Mouse (Mus musculus) embryo, embryonic 11.5 days (tissue): ENCODE data around the gene Gm9780.
"Not testable (repeated sequence)": the region's sequence is repeated elsewhere in the genome, so short reads cannot be mapped to it uniquely, and the experiment has no call there.

Experiments
- DNase-seq: peaks from one replicate; pipeline ENCODE4 v3.0.0-alpha.2; 2012; ENCODE audit warnings: low read depth, low spot score

Gm9780 gene

GRCm38 (mm10) chr14:26042611-26043010, at the start of gene Gm9780:
TSS of gene Gm9780 (minus strand) at chr14:26042711.
- DNase-seq: not testable (repeated sequence)

GRCm38 (mm10) chr14:26081997-26082396, 39.5 kb upstream of the Gm9780 start, which contains the start of gene Cphx3:
TSS of gene Cphx3 (plus strand) at chr14:26082297.
- DNase-seq: not testable (repeated sequence)

- DNase-seq: not testable (repeated sequence)
These were observed 38.7 kb upstream of the Gm9780 start, which contains the start of gene Cphx2 for GRCm38 (mm10) chr14:26081216-26081615. TSS of gene Cphx2 (plus strand) at chr14:26081516.

- not testable (repeated sequence) for DNase-seq
These were observed 34.3 kb upstream of the Gm9780 start for GRCm38 (mm10) chr14:26076620-26077390.

- not testable (repeated sequence) for DNase-seq
These were observed 24.8 kb upstream of the Gm9780 start, which contains the start of gene Tmem254c for GRCm38 (mm10) chr14:26067325-26067633. TSS of gene Tmem254c (minus strand) at chr14:26067355.

GRCm38 (mm10) chr14:26066574-26067324, 24.2 kb upstream of the Gm9780 start:
- not testable (repeated sequence) for DNase-seq

- DNase-seq: not testable (repeated sequence)
These were observed 16.9 kb upstream of the Gm9780 start for GRCm38 (mm10) chr14:26059362-26059761.

GRCm38 (mm10) chr14:26058184-26058583, 15.7 kb upstream of the Gm9780 start:
- not testable (repeated sequence) for DNase-seq

GRCm38 (mm10) chr14:26048767-26049166, 6.3 kb upstream of the Gm9780 start:
- not testable (repeated sequence) for DNase-seq

GRCm38 (mm10) chr14:26047026-26047425, 4.5 kb upstream of the Gm9780 start:
- DNase-seq: not testable (repeated sequence)

GRCm38 (mm10) chr14:26045007-26045406, 2.5 kb upstream of the Gm9780 start:
- DNase-seq: not testable (repeated sequence)

- DNase-seq: not testable (repeated sequence)
These were observed 7.1 kb downstream of the Gm9780 start for GRCm38 (mm10) chr14:26035439-26035838.

- not testable (repeated sequence) for DNase-seq
These were observed 8.1 kb downstream of the Gm9780 start for GRCm38 (mm10) chr14:26034364-26034763.

- not testable (repeated sequence) for DNase-seq
These were observed 16.9 kb downstream of the Gm9780 start for GRCm38 (mm10) chr14:26025653-26026052.

- not testable (repeated sequence) for DNase-seq
These were observed 19.7 kb downstream of the Gm9780 start for GRCm38 (mm10) chr14:26022831-26023230.

- not testable (repeated sequence) for DNase-seq
These were observed 21.0 kb downstream of the Gm9780 start for GRCm38 (mm10) chr14:26021555-26021954.

- not testable (repeated sequence) for DNase-seq
These were observed 26.1 kb downstream of the Gm9780 start for GRCm38 (mm10) chr14:26016414-26016813.

GRCm38 (mm10) chr14:26007462-26007861, 35.0 kb downstream of the Gm9780 start:
- not testable (repeated sequence) for DNase-seq

GRCm38 (mm10) chr14:25981880-25982279, 60.6 kb downstream of the Gm9780 start:
- not testable (repeated sequence) for DNase-seq

- DNase-seq: not testable (repeated sequence)
These were observed 63.1 kb downstream of the Gm9780 start for GRCm38 (mm10) chr14:25979242-25979941.

- not testable (repeated sequence) for DNase-seq
These were observed 63.9 kb downstream of the Gm9780 start, which contains the start of gene Duxbl1 for GRCm38 (mm10) chr14:25978371-25979241. TSS of gene Duxbl1 (plus strand) at chr14:25978577.
